Mouse (Mus musculus): ENCODE data around the gene Pbx1. TPM values are rescaled to one million over a fixed set of nuclear protein-coding genes. Genes with fewer than 3 reads are reported as not detected.
A peak's percentile ranks its signal among the peaks of the same experiment; 100 is the strongest.

The Pbx1 gene
- total RNA-seq, 2 experiments from 2014 or later: 25.2 to 28.0 TPM

DNA sequence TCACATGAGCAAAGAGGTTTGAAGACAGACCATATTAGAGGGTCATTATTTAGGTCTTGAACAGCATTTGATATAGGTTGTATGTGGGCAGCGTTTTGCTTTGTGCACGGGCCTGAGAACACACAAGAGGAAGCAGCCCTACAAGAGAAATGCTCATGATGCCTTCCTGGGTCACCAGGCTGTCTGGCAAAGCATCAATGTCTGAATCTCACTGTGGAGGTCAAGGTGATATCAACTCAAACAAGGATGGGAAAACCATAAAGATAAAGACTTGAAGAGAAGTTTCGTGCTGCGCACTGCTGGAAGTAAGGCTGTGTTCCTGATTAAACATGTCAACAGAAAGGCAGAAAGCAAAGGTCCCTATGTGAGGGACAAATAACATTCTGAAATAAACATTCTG, 157.8 kb downstream of the Pbx1 start:
- DNase-seq (ENCODE audit: low spot score): no peak

DNA sequence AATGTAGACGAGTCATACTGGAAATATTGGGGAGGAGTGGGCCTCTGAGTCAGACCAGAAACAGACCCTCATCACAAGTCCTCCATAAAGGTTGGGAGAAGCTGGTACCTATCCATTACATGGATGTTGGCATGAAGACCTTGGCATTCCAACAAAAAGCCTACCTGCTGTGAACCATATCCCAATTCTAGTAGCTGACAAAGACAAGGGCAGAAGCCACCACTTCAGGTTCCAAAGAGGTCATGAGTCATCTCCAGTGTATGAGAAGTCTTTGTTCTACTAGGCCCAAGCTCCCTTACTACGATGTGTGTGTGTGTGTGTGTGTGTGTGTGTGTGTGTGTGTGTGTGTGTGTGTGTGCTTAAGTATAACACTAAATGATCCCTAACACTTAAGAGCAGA, 160.0 kb downstream of the Pbx1 start:
- no peak for DNase-seq (ENCODE audit: low spot score)

DNA sequence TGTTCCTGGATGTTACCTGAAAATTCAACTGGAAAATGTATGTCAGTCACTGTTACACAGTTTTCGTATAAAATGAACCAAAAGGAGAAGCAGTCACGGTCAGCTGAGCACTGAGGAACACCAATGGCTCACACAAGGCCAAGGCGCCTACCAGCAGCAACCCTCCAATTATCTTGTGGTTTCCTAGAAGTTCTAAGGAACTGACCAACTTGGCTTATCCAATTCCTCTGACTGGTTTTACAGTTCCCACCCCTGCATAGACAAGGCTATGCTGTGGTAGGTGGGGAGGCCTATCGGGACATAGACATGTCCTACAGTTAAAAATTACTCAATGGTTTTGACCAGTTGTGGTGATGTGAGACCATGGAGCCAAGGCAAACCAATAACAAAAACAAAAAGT, 160.9 kb downstream of the Pbx1 start:
- DNase-seq (ENCODE audit: low spot score): no peak

DNA sequence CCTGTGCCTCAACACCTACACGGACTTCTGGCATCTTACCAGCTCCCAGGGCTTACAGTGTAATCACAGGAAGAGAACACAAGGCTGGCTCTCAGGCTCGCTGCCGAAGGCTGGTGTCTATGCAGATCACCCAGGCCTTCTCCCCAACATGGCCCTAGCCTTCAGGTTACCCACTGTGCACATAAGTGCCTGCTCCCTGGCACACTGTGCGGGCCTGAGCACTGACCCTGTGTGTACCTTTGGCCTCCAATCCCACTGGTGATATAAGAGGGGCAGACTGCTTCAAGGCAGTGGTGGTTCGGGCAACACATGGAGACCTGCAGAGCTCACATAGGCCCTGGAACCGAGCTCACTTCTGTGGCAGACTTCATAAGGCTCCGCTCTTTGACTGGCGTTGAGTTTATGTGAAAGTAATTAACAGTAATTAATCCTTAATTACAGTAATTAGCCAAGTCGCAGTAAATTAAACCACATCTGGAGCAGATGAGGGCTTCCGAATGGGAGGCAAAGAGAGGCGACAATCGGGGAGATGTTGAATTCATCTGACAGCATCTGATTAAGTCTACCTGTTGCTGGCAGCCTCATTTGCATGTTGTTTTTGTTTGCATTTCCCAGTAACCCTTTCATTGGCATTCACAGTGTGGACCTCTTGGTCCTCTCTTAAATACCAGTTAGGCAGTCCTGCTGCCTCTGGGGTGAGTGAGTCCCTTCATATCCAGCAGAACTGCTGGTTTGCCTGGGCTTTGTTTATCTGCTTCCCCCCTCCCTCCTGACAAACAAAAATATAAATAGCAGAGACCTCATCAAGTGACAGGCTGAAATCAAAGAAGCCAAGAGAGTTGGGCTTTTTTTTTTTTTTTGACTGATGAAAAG, 163.1 kb downstream of the Pbx1 start:
- no peak for DNase-seq (ENCODE audit: low spot score)

DNA sequence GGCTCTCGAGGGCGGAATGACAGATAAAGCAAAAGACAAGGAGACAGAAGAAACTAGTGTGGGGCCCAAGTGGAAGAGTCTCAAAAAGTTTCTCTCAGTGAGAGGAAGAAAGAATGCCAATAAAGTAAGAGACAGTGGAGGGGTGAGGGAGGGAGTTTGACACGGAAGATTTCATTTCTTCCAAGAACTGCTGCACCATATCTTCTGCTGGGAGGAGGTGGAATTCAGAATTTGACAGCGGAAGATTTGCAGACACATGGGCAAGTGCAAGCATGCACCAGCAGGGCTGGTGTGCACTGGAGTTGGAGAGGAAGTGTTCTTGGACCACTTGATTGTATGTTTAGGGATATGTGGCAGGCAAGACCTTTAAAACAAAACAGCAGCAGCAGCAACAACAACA, 163.8 kb downstream of the Pbx1 start:
- no peak for DNase-seq (ENCODE audit: low spot score)

DNA sequence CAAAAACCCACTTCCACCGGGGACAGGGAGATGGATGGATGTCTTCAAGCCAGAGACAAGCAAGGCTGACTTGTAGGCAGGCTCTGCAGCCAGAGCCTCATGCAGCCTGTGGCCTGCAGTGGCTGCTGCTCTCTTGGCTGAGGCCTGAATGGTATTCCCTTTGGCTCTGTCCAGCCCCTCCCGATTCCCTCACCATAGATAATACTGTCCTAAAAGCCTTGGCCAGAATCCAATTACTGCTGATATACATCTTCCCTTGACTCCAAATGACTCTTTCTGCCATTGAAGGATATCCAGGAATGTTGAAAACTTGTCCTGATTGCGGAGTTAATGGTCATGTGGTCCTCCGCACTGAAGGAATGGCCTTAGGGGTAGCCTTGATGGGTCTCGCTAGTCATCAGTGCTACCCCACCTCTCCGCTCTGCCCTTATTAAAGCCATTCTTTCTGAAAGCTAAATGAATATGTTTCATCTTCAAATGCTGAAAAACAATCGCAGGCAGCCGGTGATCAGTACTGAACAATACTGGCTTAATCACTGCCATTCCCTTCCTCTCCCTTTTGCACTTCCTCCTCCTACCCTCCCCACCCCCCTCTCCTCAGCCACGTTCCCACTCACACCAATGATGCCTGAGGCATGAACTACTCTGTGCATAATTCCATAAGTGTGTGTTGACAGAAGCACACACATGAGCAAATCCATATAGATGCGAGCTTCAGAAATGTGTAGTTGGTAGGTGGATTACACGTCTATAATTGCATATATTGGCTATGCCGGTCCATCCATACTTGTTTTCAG, 166.3 kb downstream of the Pbx1 start:
- no peak for DNase-seq (ENCODE audit: low spot score)

DNA sequence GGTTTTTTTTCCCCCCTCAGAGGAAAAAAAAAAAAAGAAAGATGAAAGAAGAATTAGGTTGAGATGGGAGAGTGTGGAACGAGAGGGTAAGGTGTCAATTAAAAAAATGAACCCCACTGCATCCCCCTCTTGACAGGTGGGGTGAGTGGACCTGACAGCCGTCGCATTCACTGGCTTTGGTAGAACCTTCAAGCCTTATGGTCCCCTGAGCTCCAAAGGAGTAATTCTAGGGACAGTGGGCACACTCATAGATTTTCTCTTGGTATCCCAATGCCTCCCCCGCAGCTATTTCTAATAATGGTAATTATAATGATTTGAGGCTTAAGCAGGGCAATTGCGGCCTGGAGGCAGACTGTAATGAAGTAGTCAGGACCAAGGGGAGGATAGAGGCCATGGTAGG, 167.0 kb downstream of the Pbx1 start:
- DNase-seq (ENCODE audit: low spot score): no peak

DNA sequence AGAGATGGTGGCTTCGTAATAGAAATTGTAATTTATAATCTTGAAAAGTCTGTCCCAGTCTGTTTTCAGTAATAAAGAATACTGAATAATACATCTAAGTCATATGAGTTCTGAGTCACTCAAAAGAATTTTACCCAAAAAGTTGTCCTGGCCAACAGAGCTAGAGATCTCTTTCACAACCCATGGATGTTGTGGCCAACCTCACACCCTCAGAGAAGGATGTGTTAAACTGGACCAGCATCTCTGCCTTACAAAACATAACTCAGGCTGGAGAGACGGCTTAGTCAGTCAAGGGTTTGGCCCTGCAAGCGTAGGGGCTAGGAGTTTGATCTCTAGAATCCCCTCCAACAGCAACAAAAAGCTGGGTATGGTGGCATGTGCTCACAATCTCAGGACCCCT, 171.7 kb downstream of the Pbx1 start:
- DNase-seq (ENCODE audit: low spot score): peak; percentile 26

DNA sequence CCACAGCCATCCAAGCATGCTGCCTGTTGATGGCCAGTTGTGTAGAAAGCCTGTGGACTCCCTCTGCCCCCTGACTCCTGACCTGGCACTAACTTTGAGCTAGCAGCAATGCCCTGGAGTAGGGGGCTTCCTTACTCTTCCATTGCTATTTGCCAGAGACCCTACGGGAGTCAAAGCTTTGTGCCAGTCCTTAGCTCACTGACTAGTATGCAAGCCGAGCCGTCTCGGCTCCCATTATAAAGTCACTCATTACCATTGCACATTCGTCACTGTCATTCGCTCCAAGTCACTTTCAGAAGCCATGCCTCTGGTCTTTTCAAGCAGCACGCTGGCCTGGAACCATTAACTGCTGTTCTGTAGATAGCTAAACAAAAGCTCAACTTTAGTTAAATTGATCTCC, 173.2 kb downstream of the Pbx1 start:
- DNase-seq (ENCODE audit: low spot score): no peak

DNA sequence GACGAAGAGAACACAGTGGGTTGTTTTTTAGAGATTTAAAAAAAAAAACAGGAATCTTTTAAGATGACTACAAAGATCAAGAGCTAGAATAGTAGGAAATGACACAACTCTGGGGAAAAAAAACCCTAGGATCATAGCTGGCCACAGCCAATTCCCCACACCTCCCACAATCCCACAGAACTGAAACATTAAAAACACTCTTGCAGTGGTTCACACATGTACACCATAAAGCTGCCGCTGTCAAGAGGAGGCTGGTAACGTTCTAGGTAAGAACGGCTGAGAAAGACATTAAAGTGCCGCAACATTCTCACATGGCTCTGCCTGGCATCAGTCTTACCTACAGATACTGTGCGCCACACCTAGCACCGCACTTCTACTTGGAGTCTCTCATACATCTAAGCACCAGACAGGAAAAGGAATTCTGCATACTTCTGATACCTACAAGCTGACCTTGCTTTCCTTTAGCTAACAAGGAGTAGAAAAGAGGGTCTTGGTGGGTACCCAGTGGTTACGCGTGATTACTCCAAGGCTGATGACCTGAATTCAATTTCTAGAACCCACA, 176.6 kb downstream of the Pbx1 start:
- DNase-seq (ENCODE audit: low spot score): no peak

DNA sequence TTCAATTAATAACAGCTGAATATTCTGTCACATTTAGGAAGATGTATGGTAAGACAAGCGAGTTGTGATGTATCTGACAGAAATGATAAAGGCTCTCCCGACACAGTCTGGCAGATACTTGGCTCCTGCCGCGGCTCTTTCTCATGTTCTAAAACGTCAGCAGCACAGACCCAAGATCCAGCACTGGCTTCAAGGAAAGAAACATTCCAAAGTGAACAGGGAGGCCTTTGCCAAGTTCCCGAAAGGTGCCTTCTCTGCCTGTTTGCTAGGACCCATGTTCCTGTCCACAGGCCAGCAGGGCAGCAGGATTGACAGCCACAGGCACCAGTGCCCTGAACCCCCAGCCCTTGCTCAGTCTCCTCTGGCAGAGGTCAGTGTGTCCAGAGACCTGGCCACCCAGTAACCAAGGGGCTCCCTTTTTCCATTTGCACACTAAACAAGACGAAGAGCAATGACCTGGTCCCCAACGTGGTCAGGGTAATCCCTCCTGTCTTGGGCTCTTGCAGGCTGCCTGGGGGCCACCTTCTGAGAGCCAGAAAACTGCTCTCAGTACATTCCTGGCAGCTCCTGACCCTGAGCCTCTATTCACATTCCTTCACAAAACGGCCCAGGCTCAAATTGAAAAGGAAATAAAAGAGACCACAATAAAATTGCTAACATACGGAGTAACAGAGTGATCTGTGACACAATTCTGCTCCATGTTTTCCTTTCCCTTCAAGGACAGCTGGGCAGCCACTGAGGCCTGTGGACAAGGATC, 184.9 kb downstream of the Pbx1 start:
- peak; percentile 52 for DNase-seq (ENCODE audit: low spot score)

DNA sequence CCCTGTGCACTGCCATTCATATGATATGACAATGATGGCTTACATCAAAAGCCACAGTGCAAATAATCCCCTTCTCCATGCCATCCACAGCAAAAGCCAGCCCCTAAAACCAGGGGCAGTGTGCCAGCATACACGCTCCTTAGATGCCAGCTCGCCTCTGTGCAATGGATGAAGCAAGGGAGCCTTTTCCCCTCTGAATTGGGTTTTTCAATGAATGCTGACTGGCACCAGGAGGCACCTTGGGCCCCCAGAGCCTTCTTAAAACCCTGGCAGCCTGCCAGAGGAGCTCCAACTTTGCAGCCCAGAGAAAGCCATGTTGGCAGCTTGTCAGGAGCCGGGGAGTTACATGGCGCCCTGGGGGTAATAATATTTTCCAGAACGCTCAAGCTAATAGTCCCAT, 186.5 kb downstream of the Pbx1 start:
- DNase-seq (ENCODE audit: low spot score): no peak

DNA sequence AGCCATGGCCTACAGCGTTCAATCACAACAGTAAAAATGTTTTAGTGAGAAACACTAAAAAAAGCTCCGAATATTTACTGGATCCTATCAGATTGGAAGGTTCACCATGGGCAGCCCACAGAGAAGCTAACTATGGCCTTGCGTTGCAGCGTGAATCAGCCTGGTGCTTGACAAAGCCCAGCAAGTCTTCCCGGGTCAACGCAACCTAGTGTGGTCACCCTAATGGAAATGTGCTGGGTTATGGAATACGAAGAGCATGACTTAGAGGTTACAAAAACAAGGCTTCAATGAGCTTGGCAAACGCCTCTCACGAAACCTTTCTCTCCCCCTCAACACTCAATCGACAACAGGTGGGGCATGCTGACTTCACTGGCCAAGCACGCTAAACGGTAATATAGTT, 188.3 kb downstream of the Pbx1 start:
- no peak for DNase-seq (ENCODE audit: low spot score)

DNA sequence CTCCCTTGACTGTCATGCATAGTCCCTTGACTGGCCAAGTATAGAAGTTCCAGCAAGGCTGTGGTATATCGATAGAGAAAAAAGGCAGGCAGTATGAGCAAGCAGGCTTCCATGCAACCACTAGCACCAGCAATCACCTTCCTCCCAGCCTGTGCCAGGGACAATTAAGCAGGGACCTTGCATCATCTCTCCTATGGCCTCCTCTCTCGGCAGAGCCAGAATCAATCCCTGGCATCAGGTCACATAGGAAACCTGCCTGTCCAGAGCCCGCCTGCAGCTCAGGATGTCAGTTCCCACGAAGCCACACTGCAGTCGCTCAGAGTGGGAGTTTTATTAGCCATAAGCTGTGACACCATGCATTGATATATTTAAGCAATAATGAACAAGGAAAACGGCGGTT, 189.0 kb downstream of the Pbx1 start:
- DNase-seq (ENCODE audit: low spot score): no peak

DNA sequence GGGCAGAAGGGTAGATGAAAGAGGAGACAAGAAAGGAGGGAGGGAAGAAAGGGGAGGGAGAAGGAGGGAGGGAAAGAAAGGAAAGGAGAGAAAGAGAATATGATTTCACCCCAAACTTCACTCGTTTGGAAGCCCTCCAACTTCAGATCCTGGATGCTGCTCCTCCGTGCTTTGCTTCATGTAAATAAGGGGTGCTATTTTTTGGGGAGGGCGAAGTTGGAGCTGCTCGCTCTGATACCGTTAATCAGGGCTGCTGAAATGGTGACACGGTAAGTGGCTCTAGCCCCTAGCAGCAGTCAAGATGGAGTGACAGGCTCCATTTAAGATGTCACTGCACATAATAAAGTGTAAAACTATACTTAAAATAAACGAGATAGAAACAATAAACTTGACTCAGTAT, 190.8 kb downstream of the Pbx1 start:
- no peak for DNase-seq (ENCODE audit: low spot score)

DNA sequence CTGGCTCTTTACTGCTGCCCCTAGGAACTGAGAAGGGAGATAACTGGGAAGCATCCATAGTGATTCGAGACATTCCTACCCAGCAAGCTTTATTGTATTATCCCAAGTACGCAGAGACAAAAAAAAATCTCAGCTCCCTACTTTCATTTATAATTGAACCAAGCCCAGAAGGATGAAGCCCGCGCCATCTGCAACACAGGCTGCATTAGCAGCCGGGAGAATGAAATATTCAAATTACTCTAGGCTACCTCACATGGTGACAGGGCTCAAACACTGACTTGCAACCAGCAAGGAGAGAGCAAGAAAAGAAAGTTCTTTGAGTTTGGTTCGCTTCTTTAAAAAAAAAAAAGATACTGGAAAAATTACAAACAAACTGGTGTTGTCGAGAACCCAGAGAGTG, 191.2 kb downstream of the Pbx1 start:
- DNase-seq (ENCODE audit: low spot score): no peak

DNA sequence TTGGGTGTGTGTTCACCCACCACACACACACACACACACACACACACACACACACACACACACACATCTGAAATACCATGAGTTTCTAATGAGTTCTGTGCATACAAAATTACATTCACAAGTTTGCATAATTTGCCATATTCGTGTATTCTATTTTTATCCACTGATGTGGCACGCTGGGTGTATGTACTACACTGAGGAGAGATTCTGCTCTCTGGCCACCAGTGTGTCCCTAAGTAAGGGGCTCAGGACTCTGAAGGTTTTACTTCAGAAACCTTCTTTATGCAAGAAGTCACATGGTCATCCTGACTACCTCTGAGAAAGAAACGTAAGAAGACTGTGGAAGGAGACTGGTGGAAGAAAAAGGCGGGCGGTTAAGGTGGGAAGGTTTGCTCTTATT, 191.7 kb downstream of the Pbx1 start:
- no peak for DNase-seq (ENCODE audit: low spot score)

DNA sequence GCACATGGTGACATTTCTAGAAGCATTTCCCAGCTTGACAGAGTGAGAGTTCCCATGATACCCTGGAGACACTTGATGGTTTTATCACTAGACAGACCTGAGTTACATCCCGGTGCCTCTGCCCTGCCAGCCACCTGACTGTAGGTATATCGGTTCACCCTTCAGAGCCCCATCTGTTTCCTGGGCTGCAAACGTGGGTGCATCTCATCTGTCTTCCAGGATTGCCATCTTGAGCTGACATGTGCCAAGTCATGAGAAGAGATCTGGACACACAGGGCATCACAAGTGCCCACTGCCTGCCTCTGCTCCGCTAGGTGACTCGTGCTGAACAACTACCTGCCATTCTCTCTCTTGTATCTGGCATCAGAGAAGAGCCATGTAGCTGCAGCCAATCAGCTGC, 196.0 kb downstream of the Pbx1 start:
- DNase-seq (ENCODE audit: low spot score): no peak

DNA sequence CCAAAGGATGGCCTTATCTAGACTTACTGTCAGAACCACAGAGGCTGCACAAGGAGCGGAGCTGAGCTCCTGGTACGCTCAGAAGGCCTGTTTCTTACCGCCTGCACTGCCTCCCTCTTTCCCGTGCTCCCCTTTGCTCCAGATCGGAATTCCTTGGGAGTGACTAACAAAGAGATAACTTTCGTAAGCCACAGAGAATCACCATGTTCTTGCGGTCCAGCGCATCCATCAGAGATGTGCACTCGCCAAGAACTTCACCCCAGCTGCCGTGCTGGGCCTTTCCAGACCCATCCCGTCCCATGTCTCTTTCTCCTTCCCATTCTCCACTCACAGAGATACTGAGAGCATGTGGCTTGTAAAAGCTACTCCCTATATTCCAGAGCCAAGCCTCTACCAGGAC, 197.7 kb downstream of the Pbx1 start:
- DNase-seq (ENCODE audit: low spot score): no peak

DNA sequence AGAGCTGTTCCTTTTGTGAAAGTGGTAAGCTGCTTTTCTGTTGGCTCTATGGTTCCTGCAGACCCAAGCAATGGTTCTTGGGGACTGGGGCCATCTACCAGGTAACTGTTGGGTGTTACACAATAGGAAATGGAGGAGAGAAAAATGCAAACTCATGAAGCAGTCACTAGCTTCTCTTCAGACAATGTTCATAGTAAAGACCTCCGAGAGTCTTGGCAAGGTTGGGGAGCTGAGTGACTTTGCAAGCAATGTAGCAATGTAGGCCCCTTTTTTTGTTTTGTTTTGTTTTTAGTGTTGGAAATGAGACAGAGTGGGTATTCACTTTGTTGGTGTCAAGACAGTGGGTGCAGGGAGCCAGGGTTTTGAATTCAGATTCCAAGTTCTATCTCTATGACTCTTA, 198.9 kb downstream of the Pbx1 start:
- DNase-seq (ENCODE audit: low spot score): no peak

DNA sequence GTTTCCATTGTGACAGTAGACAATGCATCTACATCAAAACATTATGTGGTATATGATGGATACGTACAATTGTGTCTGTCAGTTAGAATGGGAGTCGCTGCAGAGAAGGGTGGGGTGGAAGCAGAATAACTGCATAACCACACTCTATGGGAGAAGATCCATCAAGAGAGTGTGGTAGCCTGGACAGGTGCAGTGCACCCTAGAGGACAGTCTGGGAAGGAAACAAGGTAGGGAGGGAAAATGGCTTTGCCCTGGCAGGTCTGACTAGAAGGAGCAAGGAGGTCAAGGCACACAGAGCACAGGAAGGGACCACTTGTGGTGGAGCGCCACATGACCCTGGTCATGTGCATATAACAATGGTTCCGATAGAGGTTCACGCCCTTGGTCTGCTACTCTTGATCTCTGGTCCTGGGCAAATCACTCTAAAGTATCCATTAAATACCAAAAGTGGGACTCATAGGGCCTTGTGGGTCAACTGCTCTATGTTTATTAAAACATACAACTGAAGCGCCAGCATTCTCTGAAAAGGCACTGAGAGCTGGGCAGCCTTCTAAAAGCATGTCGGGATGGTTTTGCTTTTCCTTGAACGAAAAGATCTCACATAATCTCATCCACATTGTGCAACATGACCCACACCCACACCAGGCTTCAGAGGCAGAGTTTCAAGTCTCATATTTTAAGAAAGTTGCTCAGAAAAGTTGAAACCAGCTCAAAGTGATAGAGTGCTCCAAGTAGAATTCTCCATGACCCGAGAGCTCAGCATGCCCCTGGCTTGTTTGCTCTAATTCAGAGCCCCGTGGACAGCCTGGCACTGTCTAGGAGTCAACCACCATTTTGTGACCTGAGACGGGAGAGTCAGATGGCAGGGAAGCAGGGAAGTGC, 200.3 kb downstream of the Pbx1 start:
- DNase-seq (ENCODE audit: low spot score): no peak

Data from gastrocnemius, adult 18-20 months (tissue).